Mouse (Mus musculus) small intestine, adult 10 weeks (tissue): Measurements from ENCODE around the gene Ano6. TPM values are rescaled to one million over a fixed set of nuclear protein-coding genes. Genes with fewer than 3 reads are reported as not detected.

Source experiments
- polyA plus RNA-seq: library from polyadenylated mRNA; stranded (reverse); fragments of 350-450 nt; fragmentation: Illumina TruSeq; extraction: RNeasy Lipid Tissue Mini Kit (QIAGEN cat#74804); gene quantifications from one replicate; pipeline ENCODE4 v1.2.3, GENCODE M21; 2014; ENCODE audit warnings: low replicate concordance

The Ano6 gene
- 123 TPM for polyA plus RNA-seq

DNA sequence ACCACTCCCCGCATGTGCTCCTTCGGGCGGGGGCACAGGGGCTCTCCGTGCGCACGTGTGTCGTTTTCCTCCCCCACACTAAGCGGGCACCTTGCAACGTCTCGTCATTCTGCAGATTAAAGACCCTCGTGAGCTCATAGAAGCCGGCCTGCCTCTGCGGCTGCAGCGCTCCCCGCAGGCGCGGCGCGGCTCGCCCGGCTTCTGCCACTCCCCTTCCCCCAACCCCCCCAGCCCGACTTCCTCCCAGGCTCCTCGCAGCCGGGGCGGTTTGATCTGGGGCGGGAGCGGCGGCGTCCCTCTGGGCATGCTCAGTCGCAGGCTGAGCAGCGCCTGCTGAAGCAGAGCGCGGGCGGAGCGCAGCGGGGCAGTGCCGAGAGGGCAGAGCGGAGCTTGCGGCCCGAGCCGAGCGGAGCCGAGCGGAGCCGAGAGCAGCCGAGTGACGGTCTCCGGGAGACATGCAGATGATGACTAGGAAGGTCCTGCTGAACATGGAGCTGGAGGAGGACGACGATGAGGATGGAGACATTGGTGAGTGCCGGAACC, at the start of gene Ano6:
TSS of gene Ano6 (plus strand) at position 315 of the 543 bp plus-strand sequence.

Other genes with a start within 250 kb of the Ano6 start
- gene Dbx2, start 134.9 kb upstream of the Ano6 start, polyA plus RNA-seq, result not detected